Mouse (Mus musculus) granulocyte monocyte progenitor cell, adult 5-6 weeks (primary cell): ENCODE data around the gene Dcxr. TPM values are rescaled to one million over a fixed set of nuclear protein-coding genes. Genes with fewer than 3 reads are reported as not detected.

Experiments used
- ATAC-seq: replicated peaks from 2 replicates; pipeline ENCODE4 v1.8.0; 2016; ENCODE audit warnings: mild to moderate bottlenecking, moderate TSS enrichment, inconsistent platforms; ENCODE audit not compliant: poor library complexity, severe bottlenecking
- total RNA-seq, 2 experiments: library from RNA; stranded (forward) in 1 of 2; stranded (reverse) in 1 of 2; fragments of 200-712, 200-1000 nt in 1 of 2; fragments of >200 nt in 1 of 2; fragmentation: Nextera tagmentation in 1 of 2; gene quantifications; 2 replicates each; pipeline ENCODE4 v1.2.3; 2014 to 2017

The Dcxr gene
- total RNA-seq, 2 experiments from 2014 or later = 14.5 to 24.1 TPM

DNA sequence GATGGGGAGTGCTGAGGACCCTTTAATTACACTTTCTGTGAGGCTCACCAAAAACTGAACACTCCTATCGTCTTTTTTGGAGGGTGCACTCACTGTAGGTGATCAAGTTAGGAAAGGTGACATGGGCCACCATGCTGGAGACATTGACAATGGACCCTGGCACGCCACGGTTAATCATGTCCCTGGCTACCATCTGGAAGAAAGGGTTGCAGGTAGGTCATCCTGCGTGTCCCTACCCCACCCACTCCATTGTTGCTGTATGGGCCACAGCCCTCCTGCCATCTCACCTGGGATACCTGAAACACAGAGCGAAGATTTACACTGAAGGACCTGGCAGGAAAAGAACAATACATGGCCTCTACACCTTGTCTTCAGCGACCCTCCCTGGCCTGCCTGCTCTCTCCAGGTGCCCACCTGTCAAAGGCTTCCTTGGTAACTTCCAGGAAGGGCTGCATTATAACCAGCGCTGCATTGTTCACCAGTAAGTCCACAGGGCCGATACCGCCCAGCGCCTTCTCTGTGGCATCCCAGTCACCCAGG lies 3.3 kb upstream of the Dcxr start:
- no peak for ATAC-seq

DNA sequence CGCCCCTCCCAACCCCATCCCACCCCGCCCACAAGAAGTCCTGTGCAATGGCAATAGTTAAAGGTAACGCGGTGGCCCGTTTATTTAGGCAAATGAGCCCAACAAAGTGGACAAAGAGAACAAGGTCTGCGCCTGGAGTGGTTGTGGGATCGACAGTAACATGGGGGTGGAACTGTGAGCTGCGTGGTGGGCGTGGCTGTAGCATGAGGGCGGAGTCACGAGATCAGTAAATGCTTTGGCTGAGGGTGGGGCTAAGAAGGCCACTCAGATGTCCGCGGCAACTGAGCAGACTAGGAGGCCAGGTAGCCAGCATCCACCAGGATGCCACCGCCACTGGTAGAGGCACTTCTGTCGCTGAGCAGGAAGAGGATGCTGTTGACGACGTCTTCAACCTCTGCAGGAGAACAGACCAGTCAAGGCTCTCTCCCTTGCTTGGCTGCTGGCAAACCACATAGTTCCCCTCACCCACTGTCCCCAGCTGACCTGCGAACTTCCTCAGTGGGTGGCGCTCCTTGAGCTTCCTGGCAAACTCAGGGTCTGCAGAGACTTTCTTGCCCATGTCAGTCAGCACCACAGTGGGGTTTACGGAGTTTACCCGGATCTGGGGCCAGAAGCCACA lies 2.5 kb upstream of the Dcxr start:
- peak; percentile 70 for ATAC-seq

DNA sequence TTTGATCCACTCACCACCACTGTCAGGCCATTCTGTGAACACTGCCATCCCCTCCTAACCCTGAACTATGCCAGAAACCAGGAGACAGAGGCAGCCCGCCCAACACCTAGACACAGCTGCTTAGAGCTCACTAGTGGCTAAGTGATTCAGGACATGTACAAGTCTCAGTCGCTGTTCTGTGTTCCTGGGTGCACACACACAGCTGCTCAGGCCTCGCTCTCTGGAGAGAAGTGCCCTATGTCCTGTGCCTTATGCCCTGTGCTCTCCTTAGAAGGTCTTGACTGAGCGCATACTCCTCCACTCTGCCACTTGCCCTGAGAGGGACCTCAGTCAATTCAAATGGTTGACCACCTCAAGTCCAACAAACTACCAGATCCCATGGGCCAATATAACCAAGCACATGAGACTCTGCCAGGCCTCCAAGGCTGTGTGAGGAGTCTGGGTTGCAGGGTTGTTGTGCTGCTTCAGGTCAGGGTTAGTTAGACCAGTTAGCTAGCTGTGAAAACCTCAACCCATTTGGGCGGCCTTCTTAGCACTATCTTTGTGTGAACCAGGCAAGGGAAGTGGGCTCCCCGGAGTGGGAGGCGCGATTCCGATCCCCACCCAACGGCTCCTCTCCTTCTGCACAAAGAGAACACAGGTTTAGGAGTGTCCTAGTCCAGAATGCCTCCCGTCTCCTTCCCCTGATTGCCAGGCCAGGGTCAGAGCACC lies 1.6 kb upstream of the Dcxr start:
- no peak for ATAC-seq

DNA sequence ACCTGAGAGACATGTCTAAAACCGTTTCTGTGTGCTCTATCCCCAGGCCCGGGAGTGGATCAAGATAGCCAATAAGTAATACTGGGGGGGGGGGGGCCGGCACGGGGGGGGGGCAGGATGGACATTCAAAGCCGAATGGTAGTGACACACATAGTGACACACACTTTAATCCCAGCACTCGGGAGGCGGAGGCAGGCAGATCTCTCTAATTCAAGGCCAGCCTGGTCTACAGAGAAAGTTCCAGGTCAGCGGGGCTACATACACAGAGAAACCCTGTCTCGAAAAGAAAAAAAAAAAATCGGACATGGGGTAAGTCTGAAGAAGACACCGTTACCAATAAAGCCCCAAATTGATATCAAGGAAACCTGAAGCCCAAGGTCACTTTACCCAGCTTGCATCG lies 483 bp upstream of the Dcxr start:
- ATAC-seq = no peak

DNA sequence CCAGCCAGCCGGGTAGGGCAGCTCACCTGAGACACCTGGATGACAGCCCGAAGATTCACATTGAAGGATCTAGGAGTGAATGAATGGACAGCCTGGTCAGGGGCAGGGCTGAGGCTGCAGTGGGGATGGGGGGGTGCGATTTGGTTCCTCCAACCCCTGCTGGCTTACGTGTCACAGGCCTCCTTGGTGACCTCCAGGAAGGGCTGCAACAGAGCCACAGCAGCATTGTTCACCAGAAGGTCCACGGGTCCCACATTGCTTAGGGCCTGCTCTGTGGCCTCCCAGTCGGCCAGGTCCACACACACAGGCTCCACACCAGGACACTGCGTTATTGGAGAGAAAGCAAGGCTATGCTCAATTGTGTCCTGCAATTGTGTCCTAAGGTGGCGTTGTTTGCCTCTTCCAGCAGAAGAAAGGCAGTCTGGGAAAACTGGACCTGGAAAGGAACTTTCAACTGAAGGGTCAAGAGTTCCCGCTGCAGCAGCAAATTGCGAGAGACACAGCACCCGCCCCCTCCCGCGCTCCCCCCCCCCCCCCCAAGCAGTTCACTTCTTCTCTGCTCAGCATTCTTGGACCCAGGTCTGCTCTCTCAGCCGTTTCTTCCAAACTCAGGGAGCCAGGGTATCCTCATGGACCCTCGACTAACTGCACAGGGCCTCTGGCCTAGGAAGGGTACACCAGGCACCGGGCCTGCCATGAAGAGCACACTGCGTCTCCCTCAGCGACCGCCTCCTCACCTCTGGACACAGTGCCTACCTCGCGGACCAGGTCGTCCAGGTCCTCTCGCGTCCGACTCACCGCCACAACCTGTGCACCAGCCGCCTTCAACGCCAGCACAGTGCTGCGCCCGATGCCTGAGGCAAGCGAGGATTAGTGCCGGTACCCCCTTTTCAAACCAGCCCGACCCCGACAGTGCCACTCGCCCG lies 575 bp downstream of the Dcxr start:
- no peak; the same call in 1 of the 2 replicates for ATAC-seq

DNA sequence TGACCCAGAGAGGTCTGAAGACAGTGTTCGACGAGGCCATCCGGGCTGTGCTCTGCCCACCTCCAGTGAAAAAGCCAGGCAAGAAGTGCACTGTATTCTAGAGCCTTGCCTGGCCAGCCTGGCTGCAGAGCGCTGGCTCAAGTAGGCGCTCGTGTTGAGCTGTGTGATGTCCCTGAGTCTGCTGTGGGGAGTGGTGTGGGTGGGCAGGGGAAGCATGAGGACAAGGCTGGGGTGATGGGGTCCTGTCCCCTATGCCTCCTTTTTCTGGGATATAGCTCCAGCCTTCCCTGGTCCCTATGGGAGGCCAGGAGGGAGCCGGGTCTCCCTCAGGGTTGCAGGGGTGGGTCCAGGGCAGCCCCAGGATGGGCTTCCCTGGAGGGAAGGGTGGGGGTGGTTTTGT lies 3.6 kb downstream of the Dcxr start:
- no peak for ATAC-seq

DNA sequence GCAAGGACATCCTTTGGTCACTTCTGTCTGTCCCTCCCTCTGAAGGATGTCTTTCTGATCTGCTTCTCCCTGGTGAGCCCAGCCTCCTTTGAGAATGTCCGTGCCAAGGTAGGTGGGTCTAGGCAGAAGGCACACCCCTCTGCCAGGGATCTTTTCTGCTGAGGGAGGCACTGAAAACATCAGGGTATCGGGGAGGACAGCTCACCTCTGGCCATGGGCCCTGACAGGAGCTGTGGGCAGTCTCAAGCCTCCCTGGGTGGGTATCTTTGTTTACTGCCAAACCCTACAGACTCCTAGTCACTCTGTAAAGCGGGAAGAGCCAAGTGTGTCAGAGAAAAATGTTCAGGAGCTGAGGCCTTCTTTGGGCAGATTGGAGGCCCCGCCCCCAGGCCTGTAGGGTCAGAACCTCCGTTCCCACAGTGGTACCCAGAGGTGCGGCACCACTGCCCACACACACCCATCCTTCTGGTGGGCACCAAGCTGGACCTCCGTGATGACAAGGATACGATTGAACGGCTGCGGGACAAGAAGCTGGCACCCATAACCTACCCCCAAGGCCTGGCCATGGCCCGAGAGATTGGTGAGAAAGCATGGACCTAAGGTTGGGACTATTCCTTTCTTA lies 4.2 kb downstream of the Dcxr start:
- no peak for ATAC-seq

DNA sequence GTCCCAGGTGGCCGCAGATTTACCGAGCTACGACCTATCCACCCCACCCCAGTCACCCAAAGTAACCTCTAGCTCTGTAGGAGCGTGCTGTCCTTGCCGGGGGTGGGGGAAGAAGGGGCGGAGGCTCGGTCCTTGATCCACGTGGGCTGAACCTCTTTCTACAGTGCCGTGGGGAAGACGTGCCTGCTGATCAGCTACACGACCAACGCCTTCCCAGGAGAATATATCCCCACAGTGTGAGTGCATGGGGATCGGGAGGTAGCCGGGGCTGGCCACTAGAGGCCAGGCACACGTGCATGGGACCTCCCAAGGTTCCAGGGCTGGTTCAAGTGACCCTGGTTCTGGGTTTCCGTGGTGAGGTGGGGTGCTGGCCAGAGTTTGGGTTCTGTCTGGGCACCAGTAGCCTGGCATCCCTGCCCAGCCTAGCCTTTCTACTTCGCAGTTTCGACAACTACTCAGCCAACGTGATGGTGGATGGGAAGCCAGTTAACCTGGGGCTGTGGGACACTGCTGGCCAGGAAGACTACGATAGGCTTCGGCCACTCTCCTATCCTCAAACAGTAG lies 4.9 kb downstream of the Dcxr start:
- ATAC-seq = peak; percentile 16; the same call in 1 of the 2 replicates

DNA sequence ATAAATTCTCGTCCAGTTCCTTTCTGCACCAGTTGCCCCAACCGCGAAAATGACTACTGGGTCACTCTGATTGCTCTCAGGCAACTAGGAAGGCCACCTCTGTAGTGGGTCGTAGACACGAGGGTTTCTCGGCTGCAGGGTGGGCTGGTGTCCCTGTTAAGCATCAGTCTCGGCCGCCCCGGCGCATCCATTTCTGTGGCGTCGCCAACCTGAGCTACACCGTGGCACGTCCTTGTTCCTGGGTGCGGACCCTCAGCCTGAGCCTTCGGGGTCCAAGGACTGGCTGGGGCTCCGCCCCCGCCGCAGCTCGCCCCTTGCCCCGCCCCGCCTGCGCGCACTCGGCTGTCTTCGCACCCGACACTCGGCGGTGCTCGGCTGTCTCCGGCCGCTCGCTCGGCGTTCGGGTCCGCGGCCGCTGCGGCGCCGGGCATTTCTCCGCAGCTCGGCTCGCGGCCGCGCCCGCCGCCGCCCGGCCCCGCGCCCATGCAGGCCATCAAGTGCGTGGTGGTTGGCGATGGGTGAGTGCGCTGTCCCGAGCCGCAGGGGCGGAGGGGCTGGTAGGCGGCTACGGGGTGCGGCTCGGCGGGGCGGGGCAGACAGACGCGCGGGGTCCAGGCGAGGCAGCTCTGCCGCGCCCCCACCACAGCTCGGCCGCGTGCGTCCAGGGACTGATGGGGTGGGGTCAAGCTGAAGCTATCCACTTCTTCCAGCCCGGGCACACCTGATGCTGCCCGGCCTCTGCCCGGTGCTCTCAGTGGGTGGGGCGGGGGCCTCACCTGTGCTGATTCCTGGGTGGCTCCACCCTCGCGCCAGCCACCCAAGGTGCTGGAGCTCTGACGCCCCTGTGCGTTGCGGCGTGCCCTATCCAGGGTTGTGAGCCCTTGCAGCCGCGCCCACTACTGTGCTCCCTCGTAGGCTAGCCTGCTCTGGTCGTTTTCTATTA lies 5.7 kb downstream of the Dcxr start, which contains the start of gene Rac3:
Rac3 (plus strand) TSS at position 347 of the 943 bp plus-strand sequence.
- ATAC-seq = peak; percentile 29; the same call in 1 of the 2 replicates

DNA sequence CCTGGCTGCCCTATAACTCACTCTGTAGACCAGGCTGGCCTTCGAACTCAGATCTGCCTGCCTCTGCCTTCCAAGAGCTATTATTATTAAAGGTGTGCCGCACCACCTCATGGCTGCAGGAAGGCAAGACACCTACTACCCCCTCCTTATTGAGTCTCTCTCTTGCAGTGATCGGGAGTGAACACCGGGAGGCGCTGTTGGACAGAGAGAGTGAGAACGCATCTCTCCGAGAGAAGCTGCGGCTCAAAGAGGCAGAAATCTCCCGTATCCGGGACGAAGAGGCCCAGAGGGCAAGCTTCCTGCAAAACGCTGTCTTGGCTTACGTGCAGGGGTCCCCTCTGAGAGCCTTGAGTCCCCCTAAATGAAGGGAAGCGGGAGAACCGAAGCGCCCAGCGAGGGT lies 6.6 kb downstream of the Dcxr start:
- ATAC-seq = peak; percentile 79

DNA sequence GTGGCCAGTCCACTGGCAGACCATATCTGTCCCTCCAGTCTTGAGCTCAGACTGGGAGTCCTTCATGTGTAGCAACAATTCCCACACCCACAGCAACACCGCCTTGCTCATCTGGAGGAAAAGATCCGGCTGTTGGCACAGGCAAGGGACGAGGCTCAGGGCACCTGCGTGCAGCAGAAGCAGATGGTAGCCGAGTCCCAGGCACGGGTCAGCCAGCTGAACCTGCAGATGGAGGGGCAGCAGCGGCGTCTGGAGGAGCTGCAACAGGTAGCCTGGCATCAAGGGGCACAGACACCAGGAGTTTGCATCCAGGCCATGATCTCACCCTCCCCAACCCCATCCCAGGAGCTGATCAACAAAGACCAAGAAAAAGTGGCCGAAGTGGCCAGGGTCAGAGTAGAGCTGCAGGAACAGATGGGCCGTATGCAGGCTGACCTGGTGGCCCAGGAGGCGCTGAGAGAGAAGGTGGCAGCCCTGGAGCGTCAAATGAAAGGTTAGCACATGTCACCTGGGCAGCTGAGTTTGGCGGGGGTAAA lies 7.2 kb downstream of the Dcxr start:
- ATAC-seq = no peak

DNA sequence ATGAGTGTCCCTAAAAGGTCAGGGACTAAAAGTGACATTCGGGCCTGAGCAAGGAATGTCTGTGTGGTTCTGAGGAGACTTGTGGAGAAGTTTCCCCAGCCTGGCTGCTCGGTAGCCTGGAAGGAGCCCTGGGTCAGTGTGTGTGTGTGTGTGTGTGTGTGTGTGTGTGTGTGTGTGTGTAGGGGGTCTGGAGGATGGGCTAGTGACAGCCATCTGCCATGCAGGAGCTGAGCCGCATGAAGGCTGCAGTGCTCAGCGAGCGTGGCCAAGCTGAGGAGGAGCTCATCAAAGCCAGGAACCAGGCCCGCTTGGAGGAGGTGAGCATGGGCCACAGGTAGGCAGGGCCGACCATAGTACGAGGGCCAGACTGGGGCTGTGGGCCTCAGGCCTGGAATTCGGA lies 7.8 kb downstream of the Dcxr start:
- no peak for ATAC-seq

DNA sequence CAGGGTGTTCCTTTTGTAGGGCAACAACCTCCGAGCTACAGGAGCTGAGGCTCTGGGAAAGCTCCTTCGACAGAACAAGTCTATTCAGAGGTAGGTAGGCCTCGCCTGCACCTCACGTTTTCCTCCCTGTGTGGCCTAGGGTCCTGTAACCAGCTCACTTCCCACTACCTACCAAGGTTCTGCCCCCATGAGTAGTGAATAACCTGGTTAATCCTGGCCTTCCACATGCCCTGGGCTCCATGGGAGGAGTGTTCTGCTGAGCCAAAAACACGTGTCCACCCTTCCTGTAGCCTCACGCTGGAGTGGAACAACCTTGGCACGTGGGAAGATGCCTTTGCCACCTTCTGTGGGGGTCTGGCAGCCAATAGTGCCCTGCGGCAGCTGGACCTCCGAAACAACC lies 11.9 kb downstream of the Dcxr start:
- no peak for ATAC-seq

DNA sequence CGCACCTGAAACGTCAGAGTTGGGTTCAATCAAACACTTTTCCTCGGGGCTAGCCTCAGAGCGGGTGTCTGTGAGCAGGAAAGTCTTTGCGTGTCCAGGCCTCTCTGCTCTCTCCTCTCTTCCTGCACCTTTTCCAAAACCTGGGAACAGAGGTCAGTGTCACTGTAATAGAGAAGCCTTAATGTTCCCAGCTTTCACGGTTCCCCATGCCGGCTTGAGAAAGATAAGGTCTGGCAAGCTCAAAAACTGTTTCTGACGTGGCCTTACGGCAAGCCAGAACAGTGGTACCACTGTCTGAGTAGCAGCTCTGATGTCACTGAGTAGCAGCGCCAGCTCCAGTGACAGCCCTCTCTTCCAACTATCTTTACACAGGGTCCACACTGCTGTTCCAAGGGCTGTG lies 12.5 kb downstream of the Dcxr start:
- ATAC-seq = no peak

DNA sequence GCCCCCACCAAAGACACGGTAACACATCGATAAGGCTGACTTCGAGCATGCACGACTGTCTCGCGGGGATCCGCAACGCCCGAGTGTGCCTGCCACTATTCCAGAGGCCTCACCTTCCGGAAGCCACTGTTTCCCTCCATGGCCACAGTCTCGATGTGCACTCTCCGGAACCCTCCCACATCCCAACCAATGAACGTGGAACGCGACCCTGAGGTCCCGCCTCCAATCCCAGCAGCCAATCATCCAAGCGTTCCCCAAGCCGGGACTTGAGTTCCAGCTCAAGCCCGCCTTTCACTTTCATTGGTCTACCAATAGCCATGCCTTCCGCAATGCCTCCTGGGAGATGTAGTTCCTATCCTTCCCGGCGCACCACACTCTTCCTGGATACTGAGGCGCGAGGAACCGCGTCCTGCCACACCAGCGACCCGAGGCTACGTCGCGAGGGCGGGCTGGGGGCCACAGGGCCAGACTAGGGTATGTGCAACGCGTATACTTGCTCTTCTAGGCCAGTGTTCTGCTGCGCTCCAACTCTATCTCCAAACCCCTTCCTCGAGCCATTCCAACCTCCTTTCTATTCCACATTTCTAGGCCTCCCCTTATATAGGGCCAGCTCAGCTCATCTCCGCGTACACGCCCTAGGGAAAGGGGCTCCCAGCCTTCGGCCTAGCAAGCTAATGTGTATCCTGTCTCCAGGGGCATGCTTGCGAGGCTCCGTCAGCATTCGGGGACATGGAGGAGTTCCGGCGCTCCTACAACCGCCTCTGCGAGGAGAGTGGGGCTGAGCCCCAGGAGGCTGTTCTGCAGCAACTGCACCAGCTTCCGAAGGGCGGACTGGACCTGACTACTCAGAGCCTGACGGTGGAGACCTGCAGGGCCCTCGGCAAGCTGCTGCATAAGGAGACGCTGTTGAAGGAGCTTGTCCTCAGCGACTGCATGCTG lies 13.2 kb downstream of the Dcxr start, which contains the start of the genes Cenpx and Lrrc45:
Cenpx (minus strand) TSS at position 159 of the 939 bp plus-strand sequence.
Lrrc45 (plus strand) TSS at position 346 of the 939 bp plus-strand sequence.
- peak; percentile 93 for ATAC-seq

DNA sequence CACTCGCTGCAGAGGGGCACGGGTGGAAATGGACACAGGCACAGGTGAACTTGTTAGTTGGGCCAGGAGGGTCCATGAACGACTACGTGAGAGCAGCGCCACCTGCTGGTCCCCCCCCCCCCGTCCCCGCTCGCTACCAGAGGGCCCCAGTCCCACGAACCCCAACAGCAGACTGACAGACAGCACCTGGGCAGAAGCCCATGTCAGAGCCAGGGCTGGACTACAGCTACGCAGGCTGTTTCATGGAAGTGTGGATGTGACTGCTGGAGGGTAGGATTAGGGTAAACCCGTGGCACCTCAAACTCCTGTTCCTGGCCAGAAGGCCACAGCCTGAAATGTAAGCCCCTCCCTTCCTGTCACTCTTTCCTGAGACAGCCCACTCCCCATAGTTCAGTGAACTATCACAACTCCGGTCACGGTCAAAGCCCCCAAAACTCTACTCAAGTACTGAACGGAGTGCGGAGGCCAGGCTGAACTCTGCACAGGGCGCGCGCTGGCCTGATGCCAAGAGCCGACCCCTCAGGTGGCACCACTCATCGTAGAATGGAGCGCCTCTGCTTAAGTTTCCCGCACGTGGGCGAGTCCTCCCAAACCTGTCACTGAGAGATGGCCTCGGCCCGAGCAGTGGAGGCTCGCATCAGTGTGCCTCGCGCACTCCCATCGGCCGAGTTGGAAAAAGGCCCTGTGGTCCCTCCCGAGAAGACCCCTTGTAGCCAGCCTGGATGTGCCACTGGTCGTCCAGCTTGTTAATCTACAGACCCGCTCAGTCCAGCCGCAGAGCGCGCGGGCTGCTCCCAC lies 14.1 kb downstream of the Dcxr start:
- ATAC-seq = peak; percentile 25
